Mouse (Mus musculus) hindbrain, embryonic 13.5 days (tissue): ENCODE measurements around the gene Ptrh2. TPM values are rescaled to one million over a fixed set of nuclear protein-coding genes. Genes with fewer than 3 reads are reported as not detected.

Experiments
- ATAC-seq: fragments of 200-750 bp; cut with Nextera tagmentation; 2 replicates; pipeline ENCODE4 v1.8.0; 2017; ENCODE audit warnings: moderate TSS enrichment; ENCODE audit not compliant: low FRiP score
- H3K27ac ChIP-seq: fragments of 300-500 bp; sonication (generic); 2 replicates; pipeline ENCODE4 v1.5.1; 2015; ENCODE audit warnings: inconsistent platforms, mild to moderate bottlenecking, moderate library complexity
- H3K27me3 ChIP-seq: fragments of 300-500 bp; sonication (generic); 2 replicates; pipeline ENCODE4 v1.6.1; 2015; ENCODE audit warnings: mild to moderate bottlenecking, inconsistent platforms
- H3K36me3 ChIP-seq: fragments of 300-500 bp; sonication (generic); 2 replicates; pipeline ENCODE4 v1.6.1; 2015; ENCODE audit warnings: mild to moderate bottlenecking, inconsistent platforms
- H3K4me1 ChIP-seq: fragments of 300-500 bp; sonication (generic); replicated peaks from 2 replicates; pipeline ENCODE4 v1.6.1; 2015; ENCODE audit warnings: inconsistent platforms
- H3K4me2 ChIP-seq: fragments of 300-500 bp; sonication (generic); 2 replicates; pipeline ENCODE4 v1.6.1; 2015; ENCODE audit warnings: inconsistent platforms, mild to moderate bottlenecking, moderate library complexity
- H3K4me3 ChIP-seq: fragments of 300-500 bp; sonication (generic); 2 replicates; pipeline ENCODE4 v1.5.1; 2015; ENCODE audit warnings: mild to moderate bottlenecking, inconsistent platforms
- H3K9ac ChIP-seq: fragments of 300-500 bp; sonication (generic); 2 replicates; pipeline ENCODE4 v1.6.1; 2015; ENCODE audit warnings: mild to moderate bottlenecking, inconsistent platforms
- H3K9me3 ChIP-seq: fragments of 300-500 bp; sonication (generic); 2 replicates; pipeline ENCODE4 v1.6.1; 2016; ENCODE audit warnings: inconsistent platforms
- WGBS: fragments of 180-500 bp; shearing (Covaris S2); methylation state at CpG from one replicate; pipeline ENCODE4 v1.1.7; 2015; 5-methylcytosine and 5-hydroxymethylcytosine counted together
- polyA plus RNA-seq: library from polyadenylated mRNA; unstranded; fragments of >200 nt; fragmentation: Nextera tagmentation; extraction: Ambion mirVana; gene quantifications from 2 replicates; pipeline ENCODE4 v1.2.1, GENCODE M21; 2015

Gene Ptrh2
- polyA plus RNA-seq, 1 experiment from 2014 or later: 34.3 TPM

DNA sequence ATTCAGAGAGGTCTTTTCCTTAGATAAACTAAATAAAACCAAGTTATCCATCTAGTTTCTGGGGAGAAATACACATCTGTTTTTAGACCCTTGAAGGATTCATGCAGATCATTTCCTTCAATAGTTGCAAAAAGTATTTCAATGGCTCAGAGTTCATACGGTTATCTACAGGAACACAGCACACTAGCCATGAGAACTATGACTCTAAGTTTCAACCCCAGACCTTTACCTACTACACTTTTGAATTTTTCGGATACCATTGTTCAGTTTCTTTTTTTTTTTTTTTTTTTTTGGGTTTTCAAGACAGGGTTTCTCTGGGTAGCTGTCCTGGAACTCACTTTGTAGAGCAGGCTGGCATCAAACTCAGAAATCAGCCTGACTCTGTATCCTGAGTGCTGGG lies 55.7 kb downstream of the Ptrh2 start:
- WGBS: 94% methylated on average over 2 of the region's 2 CpGs
- no peaks in the 10 kb centered on the region for H3K27me3 ChIP-seq
- peaks cover 11% of the 10 kb centered on the region; the same call in 1 of the 2 replicates for H3K36me3 ChIP-seq
- no peak for ATAC-seq
- H3K4me1 ChIP-seq: no peaks in the 10 kb centered on the region
- H3K9me3 ChIP-seq: no peaks in the 10 kb centered on the region
- H3K4me3 ChIP-seq: no peak overlapping the region
- H3K4me2 ChIP-seq: no peak overlapping the region
- H3K27ac ChIP-seq: no peak overlapping the region
- H3K9ac ChIP-seq: no peak overlapping the region

DNA sequence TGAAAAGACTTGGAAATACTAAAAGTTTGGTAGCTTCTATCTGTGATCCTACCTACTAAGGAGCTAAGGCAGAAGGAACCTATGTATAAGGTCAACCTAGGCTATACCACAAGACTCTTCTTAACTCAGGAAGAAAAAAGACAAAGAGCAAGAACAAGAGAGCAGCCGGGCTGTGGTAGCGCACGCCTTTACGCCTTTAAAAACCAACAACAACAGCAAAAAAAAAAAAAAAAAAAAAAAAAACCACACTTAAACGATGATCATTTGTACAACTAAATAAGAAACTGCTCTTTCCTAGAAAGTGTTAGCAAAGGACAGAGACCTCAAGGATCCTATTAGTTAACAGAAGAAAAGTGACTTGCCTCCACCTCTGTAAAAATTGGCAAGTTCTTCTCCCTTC lies 57.7 kb downstream of the Ptrh2 start:
- Histone ChIP-seq H3K4me1 (0 out of 2 replicates have a peak, but pooled peaks cover 12% of the 10 kb centered on the region), H3K4me2 (no peak overlapping the region), H3K27ac (no peak overlapping the region), H3K9me3 (no peaks in the 10 kb centered on the region), H3K36me3 (no peaks in the 10 kb centered on the region), H3K9ac (no peak overlapping the region), H3K4me3 (no peak overlapping the region), H3K27me3 (no peaks in the 10 kb centered on the region)
- WGBS: 93% methylated on average over 5 of the region's 5 CpGs
- no peak for ATAC-seq

Other genes with a start within 250 kb of the Ptrh2 start
- gene Rnft1, start 199.3 kb upstream of the Ptrh2 start, polyA plus RNA-seq: 16.6 and 17.7 TPM in 2 replicates
- gene Rps6kb1, start 139.2 kb upstream of the Ptrh2 start, polyA plus RNA-seq: 62.4 and 66.2 TPM in 2 replicates
- gene Tubd1, start 139.0 kb upstream of the Ptrh2 start, polyA plus RNA-seq: 7.6 and 7.8 TPM in 2 replicates
- gene Vmp1, start 149 bp upstream of the Ptrh2 start, polyA plus RNA-seq: 106 and 109 TPM in 2 replicates
- 146 and 149 TPM in 2 replicates for gene Cltc, start 73.6 kb downstream of the Ptrh2 start, polyA plus RNA-seq
- 27.3 and 28.3 TPM in 2 replicates for gene Dhx40, start 123.8 kb downstream of the Ptrh2 start, polyA plus RNA-seq